Mouse (Mus musculus) 3134 (cell line): ENCODE measurements at regions not wholly inside any gene's neighbourhood (a gene's known extent, or its start where the extent isn't known, plus 50 kb on each side); places are given as distances from the start of the nearest gene placed in this dataset.

Experiments
- DNase-seq: peaks from one replicate; pipeline ENCODE4 v3.0.0-alpha.2; 2011; ENCODE audit warnings: low spot score; ENCODE audit not compliant: insufficient read length; ENCODE audit errors: extremely low read depth

DNA sequence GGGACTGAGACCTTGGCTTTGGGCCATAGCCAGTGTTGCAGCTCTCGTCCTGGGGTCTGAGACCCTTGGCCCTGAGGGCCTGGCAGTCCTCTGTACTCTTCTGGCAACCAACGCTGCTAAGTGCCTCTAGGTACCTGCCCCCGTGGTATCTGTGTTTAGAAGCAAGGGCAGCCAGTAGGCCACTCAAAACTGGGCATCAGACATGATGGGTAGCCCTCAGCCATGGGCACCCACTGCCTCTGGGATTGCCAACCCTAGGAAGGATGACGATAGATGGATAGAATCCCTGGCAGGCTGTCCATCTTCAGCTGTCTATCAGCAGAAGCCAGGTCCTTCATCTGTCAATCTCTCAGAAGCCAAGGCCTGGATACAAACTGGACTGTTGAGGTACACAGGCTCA, 234.9 kb downstream of the Rybp start:
- no peak for DNase-seq

DNA sequence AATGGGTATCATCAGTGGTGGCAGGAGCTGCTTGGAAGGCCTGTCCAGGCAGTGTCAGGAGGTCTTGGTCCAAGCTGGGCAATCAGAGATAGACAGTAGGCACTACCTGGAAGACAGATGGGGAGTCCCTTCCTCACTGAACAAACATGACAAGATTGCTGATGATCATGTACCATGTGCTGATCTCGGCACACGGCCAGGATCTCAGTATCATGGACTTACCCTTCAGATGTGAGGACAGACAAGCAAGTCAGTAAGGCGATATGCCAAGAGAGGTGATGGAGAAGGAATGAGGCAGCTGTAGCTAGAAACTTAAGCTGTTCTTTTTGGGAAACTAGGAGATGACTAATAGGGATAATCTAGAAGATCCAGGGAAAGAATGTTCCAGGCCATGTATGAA, 238.2 kb downstream of the Rybp start:
- no peak for DNase-seq

DNA sequence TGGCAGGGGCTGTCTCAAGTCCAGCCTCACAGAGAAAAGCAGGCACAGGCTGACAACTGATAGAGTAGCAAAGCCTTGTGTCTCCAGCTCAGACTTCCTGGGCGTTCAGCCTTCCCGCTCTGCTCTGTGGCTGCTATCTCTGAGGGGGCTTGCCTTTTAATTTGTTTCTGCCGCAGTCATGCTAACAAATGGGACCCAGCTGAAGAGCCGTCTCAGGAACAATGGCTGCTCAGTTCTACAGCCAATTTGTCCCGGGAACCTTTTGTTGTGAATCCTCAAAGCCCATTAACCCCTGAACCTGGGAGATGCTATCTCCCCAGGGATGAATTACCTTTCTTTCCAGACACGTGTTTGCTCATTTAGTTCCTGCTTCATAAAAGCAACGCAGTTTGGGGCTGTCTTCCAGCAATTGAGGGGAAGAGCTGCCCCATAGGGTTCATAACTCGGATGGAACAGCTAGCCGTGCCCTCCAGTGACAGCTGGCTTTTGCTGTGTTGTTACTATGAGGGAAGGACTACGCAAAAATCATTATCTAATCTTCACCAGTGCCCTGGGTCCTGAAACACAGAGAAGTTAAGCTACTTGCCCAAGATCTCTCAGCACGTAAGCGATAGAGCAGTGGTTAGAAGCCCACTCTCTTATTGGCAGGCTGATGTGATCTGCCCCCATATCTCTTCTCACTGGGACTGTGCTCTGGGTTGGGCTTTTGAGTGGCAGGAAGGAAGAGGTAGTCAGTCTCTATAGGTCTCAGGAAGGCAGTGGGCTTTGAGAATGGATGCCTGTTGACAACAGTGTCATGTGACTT, 240.9 kb downstream of the Rybp start:
- DNase-seq = no peak

GRCm38 (mm10) chr6:100045109-100045508, 242.2 kb downstream of the Rybp start:
- DNase-seq = no peak

GRCm38 (mm10) chr6:100041161-100041560, 246.1 kb downstream of the Rybp start:
- no peak for DNase-seq

DNA sequence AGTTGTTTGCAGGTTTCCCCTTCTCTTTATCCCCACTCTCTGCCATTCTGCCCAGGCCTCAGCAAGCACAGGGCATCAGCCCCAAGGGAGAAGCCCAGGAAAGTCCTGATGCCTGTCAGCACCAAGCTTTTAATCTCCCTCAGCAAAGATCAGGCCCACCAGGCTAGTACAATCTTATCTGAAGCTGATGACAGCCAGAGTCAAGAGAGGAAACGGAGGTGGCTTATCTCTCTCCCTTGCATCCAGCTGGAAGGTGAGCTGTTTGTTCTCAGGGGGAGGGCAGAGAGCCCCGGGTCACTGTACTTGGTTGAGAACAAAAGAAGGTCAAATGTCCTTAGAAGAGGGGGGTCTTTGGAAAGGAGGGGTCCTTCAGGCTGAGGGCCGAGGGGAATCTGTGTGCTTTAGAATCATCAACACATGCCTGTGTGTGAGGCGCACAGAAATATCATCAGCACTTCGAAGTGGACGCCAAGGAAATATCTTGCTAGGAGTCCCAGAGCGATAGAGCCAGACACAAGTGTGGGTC, 246.8 kb downstream of the Rybp start:
- no peak for DNase-seq

GRCm38 (mm10) chr6:100032701-100033100, 254.6 kb downstream of the Rybp start:
- DNase-seq = no peak

DNA sequence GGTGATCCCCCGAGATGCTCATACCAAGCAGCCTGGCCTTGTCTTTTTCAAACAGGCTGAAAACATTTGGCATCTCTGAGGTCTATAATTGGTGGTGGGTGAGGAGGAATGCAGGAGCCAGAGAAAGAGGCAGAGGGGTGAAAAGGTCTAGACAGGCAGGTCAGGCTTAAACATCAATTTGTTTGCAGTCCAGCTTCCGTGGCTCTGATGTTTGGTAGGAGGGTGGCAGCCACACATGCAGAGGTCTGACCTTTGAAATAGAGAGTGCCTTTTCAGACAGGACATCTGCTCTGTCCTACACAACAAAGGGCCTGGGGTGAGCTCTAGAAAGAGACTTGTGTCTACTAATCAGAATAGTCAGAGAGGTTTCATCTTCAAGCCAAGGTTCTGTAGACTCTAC, 256.8 kb downstream of the Rybp start:
- DNase-seq = no peak

DNA sequence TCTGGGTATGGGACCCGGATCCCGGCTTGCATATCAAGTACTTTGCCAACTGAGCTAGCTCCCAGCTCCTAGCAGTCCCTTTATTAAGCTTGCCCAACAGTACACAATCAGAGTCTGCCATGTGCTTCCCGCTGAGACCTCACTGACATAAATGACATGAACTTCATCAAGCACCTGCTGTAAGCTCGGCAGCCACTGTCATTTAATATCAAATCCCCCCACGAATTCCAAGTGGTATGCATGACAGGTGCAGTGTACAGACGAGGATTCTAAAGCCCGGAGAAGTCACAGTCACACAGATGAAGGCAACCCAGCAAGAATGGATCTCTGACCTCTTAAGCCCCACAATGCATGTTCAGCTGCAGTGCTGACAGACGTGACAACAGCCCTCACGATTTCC, 257.3 kb downstream of the Rybp start:
- DNase-seq = no peak

- no peak for DNase-seq
These were observed 259.8 kb downstream of the Rybp start for GRCm38 (mm10) chr6:100027524-100027923.

DNA sequence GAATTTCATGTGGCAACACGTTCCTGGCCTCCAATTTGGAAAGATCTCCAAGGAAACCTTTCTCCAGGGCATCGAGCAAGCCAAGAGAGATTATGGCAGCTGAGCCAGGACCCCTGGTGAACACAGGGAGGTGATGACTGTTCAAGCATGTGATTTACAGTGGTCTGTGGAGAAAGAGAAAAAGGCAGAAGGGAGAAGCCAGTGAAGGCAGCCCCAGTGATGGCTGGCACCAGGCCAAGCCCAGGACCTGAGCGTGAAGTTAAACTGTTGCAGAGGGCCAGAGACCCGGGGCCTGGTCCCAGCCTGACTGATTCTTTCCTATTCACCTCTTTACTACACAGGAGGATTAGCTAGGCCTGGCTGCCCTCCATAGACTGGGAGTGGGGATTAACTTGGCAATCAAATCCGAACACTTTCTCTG, 261.7 kb downstream of the Rybp start:
- no peak for DNase-seq

DNA sequence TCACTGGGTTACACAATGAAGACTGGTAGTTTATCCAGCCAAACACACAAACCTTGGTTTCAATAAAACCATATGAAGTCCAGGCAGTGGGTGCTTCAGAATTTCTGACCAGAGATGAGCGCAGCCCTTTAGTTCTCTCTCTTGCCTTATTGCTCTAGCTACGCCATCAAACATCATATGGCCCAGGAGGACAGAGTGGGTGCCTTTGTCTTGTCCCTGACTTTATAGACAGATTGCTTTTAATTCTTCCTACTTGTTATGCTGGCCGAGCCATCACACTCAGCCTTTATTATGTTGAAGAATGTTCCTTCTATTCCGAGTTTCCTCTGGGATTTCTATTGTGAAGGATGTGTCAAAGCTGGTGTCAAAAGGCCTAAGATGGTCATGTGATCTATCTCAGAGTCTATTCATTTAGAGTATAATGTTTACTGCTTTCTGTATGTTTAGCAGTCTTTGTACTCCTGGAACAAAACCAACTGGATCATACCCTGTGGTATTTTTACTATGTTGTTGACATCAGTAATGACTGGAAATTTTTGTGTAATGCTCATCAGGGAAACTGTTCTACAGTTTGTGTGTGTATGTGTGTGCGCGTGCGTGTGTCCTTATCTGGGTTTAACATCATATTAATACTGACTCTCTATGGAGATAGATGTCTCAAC, 263.7 kb downstream of the Rybp start:
- DNase-seq = no peak

GRCm38 (mm10) chr6:100019016-100019415, 268.3 kb downstream of the Rybp start:
- DNase-seq = no peak

DNA sequence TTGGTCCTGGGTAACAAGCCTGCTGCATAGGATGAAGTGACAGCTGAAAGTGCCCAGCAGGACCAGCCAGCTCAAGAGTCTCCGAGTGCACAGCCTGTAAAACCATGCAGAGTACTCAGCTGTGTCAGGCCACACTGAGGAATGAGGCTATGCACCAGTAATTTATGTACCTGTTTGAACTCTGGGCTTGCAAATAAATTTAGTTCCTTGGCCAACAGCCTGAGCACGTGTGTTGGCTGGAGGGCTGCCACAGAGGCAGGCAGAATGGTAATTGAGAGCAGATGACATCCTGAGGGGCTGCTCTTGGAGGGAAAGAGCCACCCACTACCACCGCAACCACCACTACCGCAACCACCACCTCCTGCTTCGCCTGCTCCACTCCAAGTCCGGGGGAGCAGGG, 273.3 kb downstream of the Rybp start:
- no peak for DNase-seq

GRCm38 (mm10) chr6:100011520-100012062, 275.7 kb downstream of the Rybp start:
- no peak for DNase-seq

DNA sequence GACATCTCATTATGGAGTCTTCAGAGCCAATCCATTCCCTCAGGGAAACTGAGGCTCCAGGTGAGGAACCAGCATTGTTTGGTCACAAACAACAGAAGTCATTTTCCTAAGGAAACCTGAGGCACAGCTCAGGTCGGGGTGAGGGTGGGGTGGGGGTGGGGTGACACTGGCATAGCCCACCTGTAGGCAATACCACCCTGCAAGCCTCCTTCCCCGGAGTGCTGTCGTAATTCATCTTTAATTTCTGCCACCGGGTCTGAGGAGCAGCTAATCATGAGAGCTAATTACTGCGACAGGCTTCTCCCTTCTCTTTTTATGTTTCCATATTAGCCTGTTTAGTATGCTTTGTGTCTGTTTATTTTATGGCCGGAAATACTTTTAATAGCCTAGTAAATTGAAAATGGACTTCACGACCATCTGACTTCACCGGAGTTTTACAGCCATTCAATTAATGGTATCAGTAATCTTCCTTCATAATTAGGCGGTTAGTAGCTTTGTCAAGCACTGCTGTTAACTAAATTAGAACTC, 276.3 kb downstream of the Rybp start:
- DNase-seq = no peak

- no peak for DNase-seq
These were observed 273.6 kb upstream of the Prok2 start for GRCm38 (mm10) chr6:99999711-100000365.

DNA sequence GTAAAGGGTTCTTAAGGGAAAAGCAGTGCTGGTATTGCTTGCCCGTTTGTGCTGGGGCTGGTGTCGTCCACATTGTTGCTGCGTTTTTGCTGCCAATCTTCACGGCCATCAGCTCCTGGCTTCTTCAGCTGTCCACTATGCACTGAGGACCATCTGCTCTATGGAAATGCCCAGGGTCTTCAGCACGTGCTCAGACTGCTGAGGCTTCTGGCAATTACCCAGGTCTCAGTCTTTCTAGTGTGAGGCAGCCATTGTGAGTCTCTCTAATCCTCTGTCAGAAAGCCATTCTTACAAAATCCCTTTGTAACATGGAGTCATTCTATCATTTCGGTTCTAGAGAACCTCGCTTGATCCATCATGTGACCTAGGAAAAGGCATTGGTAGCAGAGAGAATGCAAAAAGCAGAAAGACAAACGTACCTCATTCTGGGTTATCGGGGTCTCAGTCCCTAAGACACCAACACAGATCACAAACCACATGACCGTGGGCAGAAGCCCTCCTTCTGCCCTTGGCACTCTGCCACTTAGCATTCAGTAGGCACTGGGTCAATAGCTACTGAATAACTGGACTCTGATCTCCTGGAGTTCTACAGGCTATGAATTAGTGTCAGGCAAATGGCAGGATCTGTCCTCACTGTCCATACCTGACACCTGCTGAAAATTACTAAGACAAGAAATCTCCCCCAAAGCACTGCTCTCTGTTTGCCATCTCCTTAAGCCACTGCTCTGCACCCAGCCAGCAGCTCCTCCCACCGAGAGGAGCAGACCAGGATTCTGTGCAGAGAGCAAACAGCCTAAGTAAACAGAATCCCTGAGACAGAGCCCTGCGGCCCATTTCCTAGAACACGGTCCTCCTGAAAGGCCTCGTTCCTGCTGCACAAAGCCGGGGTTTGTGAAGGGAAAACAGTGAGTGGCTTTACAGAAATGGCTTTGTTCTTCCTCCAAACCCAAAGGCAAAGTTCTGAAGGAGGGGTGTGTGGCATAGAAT, 270.1 kb upstream of the Prok2 start:
- no peak for DNase-seq

- DNase-seq = no peak
These were observed 267.8 kb upstream of the Prok2 start for GRCm38 (mm10) chr6:99994026-99994425.

- DNase-seq = peak; percentile 24
These were observed 264.9 kb upstream of the Prok2 start for GRCm38 (mm10) chr6:99991079-99991478.
